Mouse (Mus musculus) cortical plate, adult 2 months (tissue): ENCODE data around the gene Elk3.

Source experiments
- CTCF ChIP-seq: fragments of 200-500 bp; IDR thresholded peaks from 2 replicates; pipeline ENCODE4 v1.5.1; 2011; ENCODE audit warnings: mild to moderate bottlenecking, control low read depth, low read length; ENCODE audit not compliant: insufficient read depth; ENCODE audit errors: extremely low read depth
- POLR2A ChIP-seq: fragments of 200-500 bp; IDR thresholded peaks from 2 replicates; pipeline ENCODE4 v1.6.1; 2011; ENCODE audit warnings: mild to moderate bottlenecking, low read length, control low read depth; ENCODE audit not compliant: insufficient read depth; ENCODE audit errors: extremely low read depth

GRCm38 (mm10) chr10:93214251-93214650 lies 96.7 kb downstream of the Elk3 start:
- TF ChIP-seq POLR2A (no peak), CTCF (no peak)
